Mouse (Mus musculus): Measurements from ENCODE around the gene Mtfp1. TPM values are rescaled to one million over a fixed set of nuclear protein-coding genes. Genes with fewer than 3 reads are reported as not detected.

Mtfp1 gene
- polyA plus RNA-seq, 1 experiment = 11.6 TPM

DNA sequence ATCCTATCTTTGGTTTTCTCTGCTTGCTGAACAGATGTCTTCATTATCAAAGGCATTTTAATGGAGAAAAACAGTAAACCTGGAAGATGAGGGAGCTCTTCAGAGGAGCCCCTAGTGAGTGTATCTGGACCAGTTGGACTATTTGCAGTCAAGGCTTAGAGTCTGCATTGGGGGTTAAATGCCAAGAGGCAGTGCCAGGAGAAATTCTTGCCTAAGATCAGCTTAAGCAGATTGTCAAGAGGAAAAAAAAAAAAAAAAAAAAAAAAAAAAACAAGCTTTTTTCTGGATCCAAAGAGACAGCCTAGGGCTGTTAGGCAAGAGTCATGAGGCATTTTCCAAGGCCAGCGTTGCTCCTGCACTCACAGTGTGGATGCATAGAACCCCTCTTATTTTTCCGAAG is 47.5 kb downstream of the Mtfp1 start:
- no peaks in the 10 kb centered on the region for H3K27me3 ChIP-seq (ENCODE audit: control insufficient read depth, insufficient read depth, low read length)
- H3K4me3 ChIP-seq (ENCODE audit: control insufficient read depth, insufficient read depth, low read length) = no peak overlapping the region
- TF ChIP-seq CTCF (IDR thresholded peaks at IDR 0.05; ENCODE audit: borderline replicate concordance, control insufficient read depth, extremely low read depth, insufficient read depth, low read length, poor library complexity) = no peak
- no peak for TF ChIP-seq POLR2A (IDR thresholded peaks at IDR 0.05; ENCODE audit: control insufficient read depth, extremely low read depth, insufficient read depth, low read length, poor library complexity)
- WGBS = 91% methylated on average over 2 of the region's 2 CpGs
- no peak for DNase-seq
- no peak overlapping the region for H3K27ac ChIP-seq (ENCODE audit: control insufficient read depth, insufficient read depth, low read length)
- H3K36me3 ChIP-seq (ENCODE audit: control insufficient read depth, insufficient read depth, low read length) = no peaks in the 10 kb centered on the region
- H3K4me1 ChIP-seq (replicated peaks; ENCODE audit: control insufficient read depth, insufficient read depth, low read length) = no peaks in the 10 kb centered on the region

DNA sequence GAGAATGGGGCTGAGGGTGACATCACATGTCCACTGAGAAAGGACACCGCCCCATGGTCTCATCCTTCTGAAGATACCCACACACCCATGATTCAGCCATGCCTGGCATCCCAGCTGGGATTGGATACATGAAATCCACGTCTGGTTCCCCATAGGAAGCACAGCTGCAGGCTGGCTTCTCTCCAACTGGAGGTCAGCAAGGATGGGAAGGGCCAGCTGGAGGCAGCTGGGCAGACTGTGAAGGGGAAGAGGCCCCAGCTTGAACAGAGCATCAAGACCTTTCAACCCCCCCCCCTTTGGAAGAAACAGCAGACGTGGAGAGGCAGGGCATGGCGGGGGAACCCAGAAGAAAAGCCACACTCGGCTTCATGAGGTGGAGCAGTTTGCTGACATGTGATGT is 48.7 kb downstream of the Mtfp1 start:
- H3K36me3 ChIP-seq (ENCODE audit: control insufficient read depth, insufficient read depth, low read length) = no peaks in the 10 kb centered on the region
- H3K4me1 ChIP-seq (replicated peaks; ENCODE audit: control insufficient read depth, insufficient read depth, low read length) = no peaks in the 10 kb centered on the region
- no peaks in the 10 kb centered on the region for H3K27me3 ChIP-seq (ENCODE audit: control insufficient read depth, insufficient read depth, low read length)
- H3K27ac ChIP-seq (ENCODE audit: control insufficient read depth, insufficient read depth, low read length) = no peak overlapping the region
- WGBS = 83% methylated on average over 5 of the region's 5 CpGs
- DNase-seq = no peak
- TF ChIP-seq CTCF (IDR thresholded peaks at IDR 0.05; ENCODE audit: borderline replicate concordance, control insufficient read depth, extremely low read depth, insufficient read depth, low read length, poor library complexity) = no peak
- no peak for TF ChIP-seq POLR2A (IDR thresholded peaks at IDR 0.05; ENCODE audit: control insufficient read depth, extremely low read depth, insufficient read depth, low read length, poor library complexity)
- no peak overlapping the region for H3K4me3 ChIP-seq (ENCODE audit: control insufficient read depth, insufficient read depth, low read length)

DNA sequence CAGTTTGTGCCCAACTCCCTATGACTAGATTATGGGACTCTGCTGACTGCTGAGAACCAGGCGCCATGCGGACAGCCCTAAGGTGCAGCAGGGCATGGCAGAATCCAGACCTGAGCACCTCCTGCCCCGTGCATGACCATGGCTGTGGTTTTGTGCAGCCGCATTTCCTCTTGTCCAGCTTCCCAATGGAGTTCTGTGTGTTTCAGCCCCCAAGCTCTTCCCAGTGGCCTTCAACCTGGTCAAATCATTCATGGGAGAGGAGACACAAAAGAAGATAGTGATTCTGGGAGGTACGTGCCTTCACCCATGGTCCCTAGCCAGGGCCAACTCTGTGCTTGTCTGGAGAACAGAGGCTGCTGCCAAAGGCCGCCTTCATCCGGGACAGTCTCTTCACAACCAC is 52.2 kb downstream of the Mtfp1 start:
- no peak overlapping the region for H3K27ac ChIP-seq (ENCODE audit: control insufficient read depth, insufficient read depth, low read length)
- no peak overlapping the region for H3K4me3 ChIP-seq (ENCODE audit: control insufficient read depth, insufficient read depth, low read length)
- no peaks in the 10 kb centered on the region for H3K36me3 ChIP-seq (ENCODE audit: control insufficient read depth, insufficient read depth, low read length)
- H3K4me1 ChIP-seq (replicated peaks; ENCODE audit: control insufficient read depth, insufficient read depth, low read length) = no peaks in the 10 kb centered on the region
- H3K27me3 ChIP-seq (ENCODE audit: control insufficient read depth, insufficient read depth, low read length) = no peaks in the 10 kb centered on the region
- no peak for DNase-seq
- WGBS = 91% methylated on average over 7 of the region's 7 CpGs
- TF ChIP-seq POLR2A (IDR thresholded peaks at IDR 0.05; ENCODE audit: control insufficient read depth, extremely low read depth, insufficient read depth, low read length, poor library complexity) (no peak), CTCF (IDR thresholded peaks at IDR 0.05; ENCODE audit: borderline replicate concordance, control insufficient read depth, extremely low read depth, insufficient read depth, low read length, poor library complexity) (no peak)

Other genes with a start within 250 kb of the Mtfp1 start
- gene Osbp2, start 231.5 kb downstream of the Mtfp1 start, polyA plus RNA-seq (2012; rRNA removed) = 0.27 and 1.1 TPM in 2 replicates
- gene 4921536K21Rik, start 200.3 kb downstream of the Mtfp1 start, polyA plus RNA-seq (2012; rRNA removed) = 0.07 TPM in 1 of 2 replicates, not detected in the other
- gene Dusp18, start 200.2 kb downstream of the Mtfp1 start, polyA plus RNA-seq (2012; rRNA removed) = 1.1 and 2.4 TPM in 2 replicates
- 3.6 and 3.9 TPM in 2 replicates for gene Slc35e4, start 180.8 kb downstream of the Mtfp1 start, polyA plus RNA-seq (2012; rRNA removed)
- 49.4 and 60.3 TPM in 2 replicates for gene Tcn2, start 163.3 kb downstream of the Mtfp1 start, polyA plus RNA-seq (2012; rRNA removed)
- 53.1 and 55.6 TPM in 2 replicates for gene Pes1, start 131.5 kb downstream of the Mtfp1 start, polyA plus RNA-seq (2012; rRNA removed)
- not detected in 2 replicates for gene 4930556J24Rik, start 118.7 kb downstream of the Mtfp1 start, polyA plus RNA-seq (2012; rRNA removed)
- 1.7 and 2.1 TPM in 2 replicates for gene Gal3st1, start 111.8 kb downstream of the Mtfp1 start, polyA plus RNA-seq (2012; rRNA removed)
- gene Sec14l4, start 64.0 kb downstream of the Mtfp1 start, polyA plus RNA-seq (2012; rRNA removed) = 0.44 and 0.85 TPM in 2 replicates
- 0.49 and 0.52 TPM in 2 replicates for gene Sec14l3, start 30.6 kb downstream of the Mtfp1 start, polyA plus RNA-seq (2012; rRNA removed)
- gene Sec14l2, start 28.0 kb upstream of the Mtfp1 start, polyA plus RNA-seq (2012; rRNA removed) = 0.42 and 1.1 TPM in 2 replicates
- 27.0 and 29.4 TPM in 2 replicates for gene Rnf215, start 39.8 kb upstream of the Mtfp1 start, polyA plus RNA-seq (2012; rRNA removed)
- gene Ccdc157, start 64.8 kb upstream of the Mtfp1 start, polyA plus RNA-seq (2012; rRNA removed) = 5.4 and 7.8 TPM in 2 replicates
- 79.9 and 91.6 TPM in 2 replicates for gene Sf3a1, start 64.9 kb upstream of the Mtfp1 start, polyA plus RNA-seq (2012; rRNA removed)
- 98.1 and 112 TPM in 2 replicates for gene Tbc1d10a, start 91.3 kb upstream of the Mtfp1 start, polyA plus RNA-seq (2012; rRNA removed)
- 23.3 and 34.5 TPM in 2 replicates for gene Castor1, start 122.8 kb upstream of the Mtfp1 start, polyA plus RNA-seq (2012; rRNA removed)
- 5.3 and 5.8 TPM in 2 replicates for gene Osm, start 141.0 kb upstream of the Mtfp1 start, polyA plus RNA-seq (2012; rRNA removed)
- 1.7 and 2.2 TPM in 2 replicates for gene Lif, start 162.1 kb upstream of the Mtfp1 start, polyA plus RNA-seq (2012; rRNA removed)

Measured in thymus, adult 2 months (tissue).